Mouse (Mus musculus): ENCODE measurements at regions not wholly inside any gene's neighbourhood (a gene's known extent, or its start where the extent isn't known, plus 50 kb on each side); places are given as distances from the start of the nearest gene placed in this dataset.

DNA sequence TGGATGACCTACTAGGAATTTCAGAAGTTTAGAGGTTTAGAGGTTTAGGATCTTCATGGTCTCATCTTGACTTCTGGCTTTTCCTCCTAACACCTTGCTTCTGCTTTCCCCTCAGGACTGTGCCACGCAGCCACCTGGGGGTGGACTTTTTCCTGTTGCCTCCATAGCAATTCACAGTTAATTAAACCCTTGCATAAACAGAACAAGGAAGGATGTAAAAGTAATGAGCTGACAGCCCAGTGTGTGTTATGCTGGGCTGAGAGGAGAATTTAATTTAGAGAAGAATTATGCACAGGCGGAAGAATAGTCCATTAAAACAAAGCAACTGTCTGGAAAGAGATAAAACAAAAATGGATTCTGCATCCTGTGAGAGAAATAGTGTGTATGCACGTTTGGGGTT is 193.9 kb upstream of the Chd6 start:
- no peak for DNase-seq (ENCODE audit: low read depth, low spot score)
- H3K27ac ChIP-seq (ENCODE audit: control insufficient read depth, low read depth, low read length), result no peak overlapping the region
- H3K4me1 ChIP-seq (ENCODE audit: control insufficient read depth in 1 of 2, insufficient read depth in 2 of 2, low read length in 2 of 2), result no peaks in the 10 kb centered on the region
- no peak for TF ChIP-seq RCOR1 (IDR thresholded peaks at IDR 0.05; ENCODE audit: low read depth, low read length)
- no peak for TF ChIP-seq ZMIZ1 (IDR thresholded peaks at IDR 0.05; ENCODE audit: low read depth, low read length)
- no peak for TF ChIP-seq HCFC1 (IDR thresholded peaks at IDR 0.05; ENCODE audit: low read depth, low read length)
- no peak for TF ChIP-seq NELFE (IDR thresholded peaks at IDR 0.05; ENCODE audit: low read depth, low read length)
- TF ChIP-seq EP300 (IDR thresholded peaks at IDR 0.05; ENCODE audit: low read depth in 1 of 2, low read length in 2 of 2), result no peak
- TF ChIP-seq TAL1 (IDR thresholded peaks at IDR 0.05; ENCODE audit: low read length), result no peak
- no peak for TF ChIP-seq E2F4 (IDR thresholded peaks at IDR 0.05; ENCODE audit: borderline replicate concordance, low read depth, low read length)
- TF ChIP-seq POLR2A (IDR thresholded peaks at IDR 0.05; ENCODE audit: control insufficient read depth in 1 of 2, insufficient read depth in 1 of 2, low read depth in 1 of 2, low read length in 2 of 2, poor library complexity in 1 of 2), result no peak
- TF ChIP-seq POLR2AphosphoS2 (IDR thresholded peaks at IDR 0.05; ENCODE audit: low read length), result no peak
- TF ChIP-seq MEF2A (IDR thresholded peaks at IDR 0.05; ENCODE audit: extremely low read depth, insufficient replicate concordance, low read depth, low read length, poor library complexity, severe bottlenecking), result no peak
- no peak for TF ChIP-seq MYC (IDR thresholded peaks at IDR 0.05; ENCODE audit: low read depth, low read length)
- TF ChIP-seq UBTF (IDR thresholded peaks at IDR 0.05; ENCODE audit: borderline replicate concordance, insufficient read depth, low read depth, low read length), result no peak
- TF ChIP-seq GABPA (IDR thresholded peaks at IDR 0.05; ENCODE audit: low read depth, low read length), result no peak
- no peaks in the 10 kb centered on the region for H3K9me3 ChIP-seq (replicated peaks; ENCODE audit: insufficient read depth, low read length)
- no peak overlapping the region for H3K9ac ChIP-seq (ENCODE audit: control insufficient read depth, low read depth, low read length, poor library complexity, severe bottlenecking)
- H3K27me3 ChIP-seq (ENCODE audit: control insufficient read depth in 1 of 2, insufficient read depth in 2 of 2, low read length in 2 of 2), result no peaks in the 10 kb centered on the region
- H3K36me3 ChIP-seq (ENCODE audit: control insufficient read depth in 1 of 2, insufficient read depth in 2 of 2, low read length in 2 of 2), result no peaks in the 10 kb centered on the region
- H3K4me3 ChIP-seq (ENCODE audit: control insufficient read depth in 1 of 2, insufficient read depth in 1 of 2, low read depth in 2 of 2, low read length in 2 of 2), result no peak overlapping the region
- no peaks in the 10 kb centered on the region for H3K79me2 ChIP-seq (ENCODE audit: control insufficient read depth, insufficient read depth, low read length, poor library complexity)

- no peak for DNase-seq (ENCODE audit: low read depth, low spot score)
- Histone ChIP-seq H3K36me3 (ENCODE audit: control insufficient read depth in 1 of 2, insufficient read depth in 2 of 2, low read length in 2 of 2) (no peaks in the 10 kb centered on the region), H3K9me3 (replicated peaks; ENCODE audit: insufficient read depth, low read length) (no peaks in the 10 kb centered on the region), H3K4me1 (ENCODE audit: control insufficient read depth in 1 of 2, insufficient read depth in 2 of 2, low read length in 2 of 2) (no peaks in the 10 kb centered on the region), H3K9ac (ENCODE audit: control insufficient read depth, low read depth, low read length, poor library complexity, severe bottlenecking) (no peak overlapping the region), H3K27ac (ENCODE audit: control insufficient read depth, low read depth, low read length) (no peak overlapping the region), H3K4me3 (ENCODE audit: control insufficient read depth in 1 of 2, insufficient read depth in 1 of 2, low read depth in 2 of 2, low read length in 2 of 2) (no peak overlapping the region), H3K79me2 (ENCODE audit: control insufficient read depth, insufficient read depth, low read length, poor library complexity) (no peaks in the 10 kb centered on the region), H3K27me3 (ENCODE audit: control insufficient read depth in 1 of 2, insufficient read depth in 2 of 2, low read length in 2 of 2) (no peaks in the 10 kb centered on the region)
- TF ChIP-seq UBTF (IDR thresholded peaks at IDR 0.05; ENCODE audit: borderline replicate concordance, insufficient read depth, low read depth, low read length) (no peak), CHD2 (IDR thresholded peaks at IDR 0.05; ENCODE audit: low read length) (no peak), ZMIZ1 (IDR thresholded peaks at IDR 0.05; ENCODE audit: low read depth, low read length) (no peak), TBP (IDR thresholded peaks at IDR 0.05; ENCODE audit: low read depth, low read length) (no peak), NELFE (IDR thresholded peaks at IDR 0.05; ENCODE audit: low read depth, low read length) (no peak), E2F4 (IDR thresholded peaks at IDR 0.05; ENCODE audit: borderline replicate concordance, low read depth, low read length) (no peak), ZNF384 (IDR thresholded peaks at IDR 0.05; ENCODE audit: low read depth, low read length) (no peak), TCF12 (IDR thresholded peaks at IDR 0.05; ENCODE audit: low read depth, low read length) (no peak), MXI1 (IDR thresholded peaks at IDR 0.05; ENCODE audit: low read depth, low read length) (no peak), MAZ (IDR thresholded peaks at IDR 0.05; ENCODE audit: low read depth, low read length) (no peak), EP300 (IDR thresholded peaks at IDR 0.05; ENCODE audit: low read depth in 1 of 2, low read length in 2 of 2) (no peak), ELF1 (IDR thresholded peaks at IDR 0.05; ENCODE audit: low read depth, low read length) (no peak)
These were observed 160.1 kb upstream of the Chd6 start for GRCm38 (mm10) chr2:161268861-161269413.
